Mouse (Mus musculus): ENCODE measurements at regions not wholly inside any gene's neighbourhood (a gene's known extent, or its start where the extent isn't known, plus 50 kb on each side); places are given as distances from the start of the nearest gene placed in this dataset.
A peak's percentile ranks its signal among the peaks of the same experiment; 100 is the strongest.

GRCm38 (mm10) chr11:24537721-24538120 lies 459.9 kb downstream of the Bcl11a start:
- DNase-seq (ENCODE audit: low spot score in 2 of 2), result no peak

GRCm38 (mm10) chr11:24569655-24570054 lies 491.8 kb downstream of the Bcl11a start:
- DNase-seq (ENCODE audit: low spot score in 2 of 2), result no peak

GRCm38 (mm10) chr11:24613529-24613928 lies 535.7 kb downstream of the Bcl11a start:
- DNase-seq (ENCODE audit: low spot score in 2 of 2), result no peak

DNA sequence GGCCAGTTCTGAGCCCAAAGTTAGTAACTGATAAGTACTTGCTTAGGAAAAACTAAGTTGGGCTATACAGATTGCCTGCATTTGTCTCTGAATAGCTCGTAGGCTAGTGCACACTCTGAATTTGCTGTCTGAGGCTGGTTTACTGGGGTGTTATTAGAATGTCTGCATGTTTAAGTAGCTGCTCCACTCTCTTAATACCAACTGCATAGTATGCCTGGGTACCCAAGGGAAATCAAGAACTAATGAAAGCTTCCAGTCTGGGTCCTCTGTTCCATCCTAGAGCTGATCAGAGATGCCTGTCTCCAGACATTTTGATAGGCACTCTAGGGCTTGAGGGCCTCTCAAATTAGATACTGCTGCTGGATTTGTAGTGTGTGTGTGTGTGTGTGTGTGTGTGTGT lies 537.6 kb downstream of the Bcl11a start:
- no peak for DNase-seq (ENCODE audit: low spot score in 2 of 2)

DNA sequence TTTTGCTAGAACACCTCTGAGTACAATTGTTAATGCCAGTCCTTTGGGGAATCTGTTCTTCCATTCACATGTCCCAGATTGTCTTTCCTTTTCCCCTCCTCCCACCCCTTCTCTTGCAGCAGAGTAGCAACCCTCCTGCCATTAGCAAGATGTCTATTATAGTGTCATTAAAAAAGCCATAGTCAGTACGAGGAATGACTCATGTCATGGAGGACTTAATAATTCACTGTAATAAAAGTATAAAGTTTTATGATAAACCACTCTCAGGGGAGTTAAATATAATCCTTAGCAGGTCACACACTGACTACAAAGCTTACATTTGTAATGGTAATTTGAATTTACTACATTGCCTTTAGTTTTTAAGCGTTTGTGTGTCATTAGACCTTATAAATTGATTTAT lies 540.7 kb downstream of the Bcl11a start:
- DNase-seq (ENCODE audit: low spot score in 2 of 2), result no peak

- no peak for DNase-seq (ENCODE audit: low spot score in 2 of 2)
These were observed 541.2 kb downstream of the Bcl11a start for GRCm38 (mm10) chr11:24619021-24619420.

GRCm38 (mm10) chr11:24628619-24629018 lies 550.8 kb downstream of the Bcl11a start:
- no peak for DNase-seq (ENCODE audit: low spot score in 2 of 2)

DNA sequence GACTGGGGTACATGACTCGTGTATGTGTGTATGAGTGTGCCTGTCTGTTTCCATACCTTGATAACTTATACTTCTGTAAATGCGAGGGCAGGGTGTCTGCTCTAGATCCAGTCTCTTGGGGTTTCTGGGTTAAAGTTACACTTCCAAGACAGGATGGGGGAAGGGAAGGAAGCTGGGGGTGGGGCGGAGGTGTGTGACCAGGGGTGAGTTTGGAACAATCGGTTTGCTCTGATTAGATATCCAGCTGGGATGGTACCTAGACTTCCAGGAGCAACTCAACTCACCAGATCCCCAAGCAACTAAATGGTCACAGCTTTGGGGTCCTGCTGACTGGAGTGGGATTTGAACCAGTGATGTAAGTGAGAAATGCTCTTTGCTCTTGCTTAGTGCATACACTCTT lies 551.6 kb downstream of the Bcl11a start:
- no peak for DNase-seq (ENCODE audit: low spot score in 2 of 2)

GRCm38 (mm10) chr11:24630403-24630900 lies 552.6 kb downstream of the Bcl11a start:
- no peak for DNase-seq (ENCODE audit: low spot score in 2 of 2)

- peak in 1 of 2 experiments; percentile 29 for DNase-seq (ENCODE audit: low spot score in 2 of 2)
These were observed 553.8 kb downstream of the Bcl11a start for GRCm38 (mm10) chr11:24631651-24632050.

DNA sequence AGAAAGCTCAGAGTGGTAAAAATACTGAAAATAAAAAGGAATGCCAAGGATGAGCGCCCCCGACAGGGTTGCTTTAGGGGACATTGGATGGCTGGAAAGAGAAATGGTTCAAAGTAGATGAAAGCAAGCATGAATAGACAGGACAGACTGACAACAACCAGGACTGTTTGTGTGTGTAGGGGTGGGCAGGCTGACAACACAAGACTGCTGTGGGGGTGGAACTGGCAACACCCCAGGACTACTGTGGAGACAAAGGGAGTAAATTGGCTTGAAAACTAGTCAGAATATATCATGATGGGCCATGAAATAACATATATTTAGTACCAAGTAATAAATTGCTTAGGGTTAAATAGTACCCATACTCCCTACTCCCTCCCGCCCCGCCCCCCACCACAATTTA lies 558.9 kb downstream of the Bcl11a start:
- no peak for DNase-seq (ENCODE audit: low spot score in 2 of 2)

DNA sequence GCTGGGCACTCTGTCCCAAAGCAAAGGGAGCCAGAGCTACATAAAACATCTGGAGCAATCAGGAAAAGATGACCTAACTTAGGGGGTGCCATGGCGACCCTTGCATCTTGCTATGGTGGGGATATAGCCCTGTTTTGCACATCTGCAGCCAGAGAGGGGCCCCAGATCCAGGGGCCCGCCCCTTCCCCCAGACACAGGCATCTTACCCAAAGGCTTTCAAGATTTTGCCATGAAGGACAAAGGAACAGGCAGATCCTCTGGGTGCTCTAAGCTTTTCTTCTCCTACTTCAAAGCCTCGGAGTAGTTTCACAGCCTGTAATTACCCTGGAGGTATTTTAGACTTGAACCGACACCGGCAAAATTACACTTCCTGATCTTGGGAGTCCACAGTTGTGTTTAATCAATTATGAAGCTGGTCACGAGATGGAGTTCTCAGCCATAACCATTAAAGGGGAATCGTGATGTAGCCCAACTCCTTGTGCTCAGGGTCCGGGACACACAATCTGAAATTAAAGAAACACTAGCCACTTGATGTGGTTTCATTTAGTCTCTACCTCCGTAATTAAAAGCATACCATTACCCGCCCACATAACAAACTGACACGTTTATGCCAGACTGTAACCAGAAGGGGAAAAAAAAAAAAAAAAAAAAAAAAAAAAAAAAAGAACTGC lies 565.7 kb downstream of the Bcl11a start:
- DNase-seq (ENCODE audit: low spot score in 2 of 2), result no peak

- no peak for DNase-seq (ENCODE audit: low spot score in 2 of 2)
These were observed 575.0 kb downstream of the Bcl11a start for GRCm38 (mm10) chr11:24652852-24653251.

- no peak for DNase-seq (ENCODE audit: low spot score in 2 of 2)
These were observed 586.2 kb downstream of the Bcl11a start for GRCm38 (mm10) chr11:24664082-24664481.

DNA sequence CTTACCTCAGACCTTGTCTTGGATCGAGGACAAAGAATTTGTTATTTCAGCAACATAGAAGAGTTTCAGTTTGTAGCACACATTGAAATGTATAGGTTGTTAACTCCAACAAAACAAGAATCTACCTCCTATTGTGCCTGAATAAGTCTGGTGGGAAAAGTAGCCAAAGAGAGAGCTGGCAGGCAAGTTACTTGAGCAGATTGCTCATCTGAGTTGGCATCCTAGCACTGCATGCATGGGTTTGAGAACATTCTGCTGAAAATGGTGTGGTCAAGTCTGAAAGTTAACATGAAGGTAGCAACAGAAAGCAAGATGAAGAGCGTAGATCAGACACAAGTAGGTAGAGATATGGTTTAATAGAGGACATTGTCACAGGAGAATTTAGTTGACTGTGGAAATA lies 587.5 kb downstream of the Bcl11a start:
- DNase-seq (ENCODE audit: low spot score in 2 of 2), result no peak

GRCm38 (mm10) chr11:24671662-24672061 lies 593.8 kb downstream of the Bcl11a start:
- DNase-seq (ENCODE audit: low spot score in 2 of 2), result no peak

DNA sequence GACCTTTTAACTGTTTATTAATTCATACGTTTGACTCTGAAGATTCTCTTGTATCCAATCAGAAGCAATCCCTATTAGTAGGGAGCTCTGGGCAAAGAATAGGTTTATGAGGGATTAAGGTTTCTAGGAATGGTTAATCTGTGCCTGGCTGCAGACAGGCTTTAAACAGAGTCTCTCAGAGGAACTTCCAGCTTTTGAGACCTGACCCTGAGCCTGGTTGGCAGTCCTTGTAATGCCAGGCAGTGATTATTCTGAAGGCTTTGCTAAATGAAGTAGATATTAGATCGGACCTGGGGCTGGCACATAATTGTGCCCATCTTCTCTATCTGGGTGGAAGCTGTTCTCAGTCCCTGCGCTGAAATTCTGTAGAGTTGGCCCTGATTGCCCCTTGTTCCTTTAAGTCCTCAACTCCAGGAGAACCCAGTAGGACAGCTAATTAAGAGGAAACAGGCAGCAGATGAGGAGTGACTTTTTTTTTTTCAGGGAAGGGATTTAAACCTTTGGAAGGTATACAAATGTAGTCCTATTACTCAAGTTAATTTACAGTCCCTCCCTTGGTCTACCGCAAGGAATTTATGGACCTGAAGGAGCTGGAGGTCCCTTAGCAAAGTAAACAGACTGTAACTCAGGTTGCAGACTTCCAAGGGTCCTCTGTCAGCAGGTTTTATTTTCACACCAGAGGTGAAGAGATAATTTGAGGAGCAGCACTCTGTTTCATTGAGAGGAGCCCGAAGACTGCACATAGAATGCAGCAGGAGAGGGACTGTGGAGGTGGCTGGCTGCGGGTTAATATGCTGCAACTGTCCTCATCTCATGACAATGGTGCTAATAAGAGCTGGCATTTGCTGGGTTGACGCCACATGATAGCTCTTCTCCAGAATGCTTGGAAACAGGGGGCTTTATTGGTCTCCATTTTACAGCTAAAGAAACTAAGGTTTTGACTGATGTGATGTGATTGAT lies 595.7 kb downstream of the Bcl11a start:
- no peak for DNase-seq (ENCODE audit: low spot score in 2 of 2)

DNA sequence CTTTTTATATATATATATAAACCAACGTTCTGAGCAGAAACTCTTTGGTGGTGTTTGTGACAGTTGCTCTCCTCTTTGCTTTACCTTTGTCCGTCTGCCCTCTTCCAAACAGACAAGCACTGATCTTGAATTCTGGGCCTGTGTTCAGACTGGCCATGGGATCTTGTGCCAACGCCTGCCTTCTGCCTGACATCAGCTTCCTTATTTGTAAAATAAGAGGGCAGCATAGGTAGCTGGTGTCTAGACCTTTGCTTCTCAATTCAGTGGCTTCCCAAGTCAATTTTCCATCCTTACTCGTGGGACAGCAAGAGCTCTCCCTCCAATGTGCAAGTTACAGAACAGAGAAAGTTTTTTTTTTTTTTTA lies 596.3 kb downstream of the Bcl11a start:
- no peak for DNase-seq (ENCODE audit: low spot score in 2 of 2)

GRCm38 (mm10) chr11:24677016-24677415 lies 599.2 kb downstream of the Bcl11a start:
- no peak for DNase-seq (ENCODE audit: low spot score in 2 of 2)

DNA sequence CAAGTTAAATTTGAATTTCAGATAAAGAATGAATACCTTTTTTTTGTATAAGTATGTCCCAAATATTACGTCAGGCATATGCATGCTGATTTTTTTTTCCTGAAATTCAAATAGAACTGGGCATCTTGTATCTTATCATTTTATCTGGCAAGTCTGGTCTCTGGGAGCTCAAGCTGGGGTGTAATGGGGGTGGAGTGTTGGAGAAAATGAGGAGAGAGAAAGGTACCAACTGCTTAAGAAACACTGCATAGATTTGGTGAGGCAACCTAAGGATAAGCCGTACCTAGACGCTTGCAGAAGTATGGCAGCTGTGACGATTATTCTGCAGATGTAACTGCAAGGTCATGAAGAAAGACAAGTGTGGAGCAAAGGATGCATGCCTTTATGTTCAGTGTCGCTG lies 601.7 kb downstream of the Bcl11a start:
- no peak for DNase-seq (ENCODE audit: low spot score in 2 of 2)

DNA sequence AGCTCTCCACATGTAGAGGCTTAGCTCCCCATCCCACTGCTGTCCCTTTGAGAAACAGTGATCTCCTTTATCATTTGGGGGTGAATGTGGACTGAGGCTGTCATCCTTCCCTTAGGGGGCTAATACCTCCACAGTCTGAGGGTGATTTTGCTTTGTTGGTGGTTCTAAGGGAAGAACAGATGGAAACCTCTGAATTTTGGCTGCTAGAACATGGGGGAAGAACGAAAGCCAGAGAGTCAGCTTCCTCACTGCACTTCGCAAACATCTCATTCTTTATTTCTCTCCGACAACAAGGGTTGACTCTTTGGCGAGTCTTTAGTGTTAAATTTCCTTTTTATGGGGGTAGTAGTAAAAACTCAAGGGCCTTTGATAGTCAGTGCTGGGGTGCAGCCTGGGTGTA lies 604.6 kb downstream of the Bcl11a start:
- DNase-seq (ENCODE audit: low spot score in 2 of 2), result no peak

DNA sequence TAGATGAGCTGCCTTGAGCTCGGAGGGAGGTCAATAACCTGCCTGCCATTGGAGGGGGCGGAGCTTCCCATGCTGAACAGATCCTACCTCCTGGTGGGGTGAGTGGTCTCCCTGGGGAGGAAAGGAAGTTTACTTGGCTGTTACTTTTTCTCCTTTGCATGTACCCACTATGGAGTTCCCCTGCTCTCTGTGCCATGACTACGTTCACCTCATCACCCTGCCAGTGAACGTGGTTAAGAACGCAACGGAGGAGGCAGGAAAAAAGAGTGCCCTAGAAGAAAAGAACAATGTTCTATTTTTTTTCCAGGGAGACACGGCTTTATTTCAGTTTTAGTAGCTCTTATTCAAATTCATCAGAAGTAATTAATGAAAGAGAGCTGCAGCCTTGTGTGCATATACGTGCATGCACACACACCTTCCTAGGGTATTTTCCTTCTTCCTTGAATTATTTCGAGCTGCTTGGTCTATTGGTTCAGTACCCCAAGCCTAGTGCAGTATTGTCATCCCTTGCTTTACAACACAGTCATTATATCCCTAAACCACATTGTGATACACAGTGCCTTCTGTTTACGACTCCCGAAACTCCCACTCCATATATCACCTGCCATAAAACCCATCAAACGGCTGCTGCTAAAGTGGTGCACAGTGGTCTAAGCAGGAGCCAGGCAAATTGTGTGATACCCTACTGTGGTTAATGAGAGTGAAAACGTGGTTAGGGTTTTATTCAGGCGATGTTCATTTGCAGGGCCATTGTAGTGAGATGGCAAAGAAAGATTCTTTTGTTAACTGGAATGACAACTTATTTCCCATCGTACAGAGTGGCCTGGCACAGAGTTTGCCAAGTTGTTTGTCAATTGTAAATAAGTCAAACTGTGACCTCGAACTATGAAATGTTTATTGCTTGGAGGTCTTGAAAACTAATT lies 608.0 kb downstream of the Bcl11a start:
- no peak for DNase-seq (ENCODE audit: low spot score in 2 of 2)
